Mouse (Mus musculus): ENCODE measurements around the gene Srpr.

The Srpr gene

GRCm38 (mm10) chr9:35262418-35262817 lies 62.4 kb downstream of the Srpr start:
- no peak for DNase-seq (ENCODE audit: low spot score)

GRCm38 (mm10) chr9:35263431-35263830 lies 63.5 kb downstream of the Srpr start:
- no peak for DNase-seq (ENCODE audit: low spot score)

GRCm38 (mm10) chr9:35264509-35264908 lies 64.5 kb downstream of the Srpr start:
- no peak for DNase-seq (ENCODE audit: low spot score)

- peak; percentile 91 for DNase-seq (ENCODE audit: low spot score)
Measured at GRCm38 (mm10) chr9:35267146-35267975, 67.4 kb downstream of the Srpr start, which contains the start of the genes Fam118b and Rpusd4. TSS of gene Fam118b (minus strand) at chr9:35267805. TSS of gene Rpusd4 (plus strand) at chr9:35267865.

- no peak for DNase-seq (ENCODE audit: low spot score)
Measured at GRCm38 (mm10) chr9:35267976-35268715, 68.2 kb downstream of the Srpr start.

- DNase-seq (ENCODE audit: low spot score) = no peak
Measured at GRCm38 (mm10) chr9:35277855-35278365, 77.9 kb downstream of the Srpr start.

GRCm38 (mm10) chr9:35278451-35278850 lies 78.5 kb downstream of the Srpr start:
- no peak for DNase-seq (ENCODE audit: low spot score)

GRCm38 (mm10) chr9:35282006-35282850 lies 82.3 kb downstream of the Srpr start:
- peak; percentile 88 for DNase-seq (ENCODE audit: low spot score)

- DNase-seq (ENCODE audit: low spot score) = no peak
Measured at GRCm38 (mm10) chr9:35282851-35283200, 82.9 kb downstream of the Srpr start.

GRCm38 (mm10) chr9:35283415-35284069 lies 83.6 kb downstream of the Srpr start:
- DNase-seq (ENCODE audit: low spot score) = no peak

- DNase-seq (ENCODE audit: low spot score) = no peak
Measured at GRCm38 (mm10) chr9:35284351-35284750, 84.4 kb downstream of the Srpr start.

- DNase-seq (ENCODE audit: low spot score) = no peak
Measured at GRCm38 (mm10) chr9:35286351-35286750, 86.4 kb downstream of the Srpr start.

GRCm38 (mm10) chr9:35289992-35290391 lies 90.0 kb downstream of the Srpr start:
- DNase-seq (ENCODE audit: low spot score) = no peak

- no peak for DNase-seq (ENCODE audit: low spot score)
Measured at GRCm38 (mm10) chr9:35290417-35290816, 90.4 kb downstream of the Srpr start.

GRCm38 (mm10) chr9:35290916-35291315 lies 90.9 kb downstream of the Srpr start:
- peak; percentile 43 for DNase-seq (ENCODE audit: low spot score)

- DNase-seq (ENCODE audit: low spot score) = peak; percentile 67
Measured at GRCm38 (mm10) chr9:35293465-35293864, 93.5 kb downstream of the Srpr start.
